Mouse (Mus musculus) stomach, postnatal 0 days (tissue): ENCODE data around the gene Olfr1113. TPM values are rescaled to one million over a fixed set of nuclear protein-coding genes. Genes with fewer than 3 reads are reported as not detected.
"Not testable (repeated sequence)": the region's sequence is repeated elsewhere in the genome, so short reads cannot be mapped to it uniquely, and the experiment has no call there.

Experiments used
- ATAC-seq: fragments of 200-750 bp; cut with Nextera tagmentation; 2 replicates; pipeline ENCODE4 v1.8.0; 2017; ENCODE audit not compliant: low FRiP score, low TSS enrichment
- DNase-seq: peaks from one replicate; pipeline ENCODE4 v3.0.0-alpha.2; 2016; ENCODE audit warnings: low spot score
- H3K27ac ChIP-seq: fragments of 300-500 bp; sonication (generic); replicated peaks from 2 replicates; pipeline ENCODE4 v1.5.1; 2014; ENCODE audit warnings: mild to moderate bottlenecking, control low read depth
- H3K27me3 ChIP-seq: fragments of 300-500 bp; sonication (generic); 2 replicates; pipeline ENCODE4 v1.6.1; 2014; ENCODE audit warnings: low read length; ENCODE audit not compliant: control insufficient read depth, insufficient read depth
- H3K36me3 ChIP-seq: fragments of 300-500 bp; sonication (generic); 2 replicates; pipeline ENCODE4 v1.6.1; 2014; ENCODE audit warnings: low read length, mixed read lengths; ENCODE audit not compliant: control insufficient read depth, insufficient read depth
- H3K4me1 ChIP-seq: fragments of 300-500 bp; sonication (generic); replicated peaks from 2 replicates; pipeline ENCODE4 v1.6.1; 2014; ENCODE audit warnings: antibody characterized with exemption; ENCODE audit not compliant: control insufficient read depth, insufficient read depth
- H3K4me2 ChIP-seq: fragments of 300-500 bp; sonication (generic); replicated peaks from 2 replicates; pipeline ENCODE4 v1.6.1; 2014; ENCODE audit warnings: low read depth, mild to moderate bottlenecking, control low read depth, moderate library complexity
- H3K4me3 ChIP-seq: fragments of 300-500 bp; sonication (generic); 2 replicates; pipeline ENCODE4 v1.5.1; 2014; ENCODE audit warnings: low read depth, low read length, control low read depth
- H3K9ac ChIP-seq: fragments of 300-500 bp; sonication (generic); 2 replicates; pipeline ENCODE4 v1.6.1; 2014; ENCODE audit warnings: mild to moderate bottlenecking, low read length, control low read depth, mixed read lengths
- H3K9me3 ChIP-seq: fragments of 300-500 bp; sonication (generic); 2 replicates; pipeline ENCODE4 v1.6.1; 2016; ENCODE audit warnings: low read length; ENCODE audit not compliant: control insufficient read depth
- CTCF ChIP-seq: IDR thresholded peaks from 2 replicates; pipeline ENCODE4 v1.5.1; 2016; ENCODE audit warnings: antibody characterized with exemption, low read depth, mild to moderate bottlenecking, moderate library complexity
- EP300 ChIP-seq: optimal IDR thresholded peaks from 2 replicates; pipeline ENCODE3; 2016; ENCODE audit warnings: antibody characterized with exemption
- WGBS: fragments of 180-500 bp; shearing (Covaris S2); extraction: QIAGEN DNeasy Blood & Tissue Kit; methylation state at CpG from one replicate; pipeline ENCODE4 v1.1.7; 2014; 5-methylcytosine and 5-hydroxymethylcytosine counted together
- microRNA-seq: library from miRNA; unstranded; fragments of <30 nt; microRNA quantifications from one replicate; pipeline ENCODE4, GENCODE M21; 2016
- polyA plus RNA-seq: library from polyadenylated mRNA; unstranded; fragments of >200 nt; fragmentation: Nextera tagmentation; extraction: Ambion mirVana; gene quantifications from 2 replicates; pipeline ENCODE4 v1.2.1, GENCODE M21; 2015

Olfr1113 gene
- polyA plus RNA-seq: not detected in 2 replicates

GRCm38 (mm10) chr2:87208670-87209069, at the start of gene Olfr1113:
TSS of gene Olfr1113 (plus strand) at chr2:87208970.
- no peak within 1 kb of the TSS for H3K4me3 ChIP-seq
- H3K9ac ChIP-seq: no peak within 1 kb of the TSS
- H3K27me3 ChIP-seq: no peaks in the 10 kb centered on the region
- TF ChIP-seq EP300 (no peak), CTCF (no peak)
- H3K4me2 ChIP-seq: no peak within 1 kb of the TSS
- WGBS: 78% methylated on average over 2 of the region's 2 CpGs
- H3K9me3 ChIP-seq: no peaks in the 10 kb centered on the region
- DNase-seq (no peak), ATAC-seq (no peak)
- H3K4me1 ChIP-seq: no peaks in the 10 kb centered on the region
- no peaks in the 10 kb centered on the region for H3K36me3 ChIP-seq
- H3K27ac ChIP-seq: no peak within 1 kb of the TSS

DNA sequence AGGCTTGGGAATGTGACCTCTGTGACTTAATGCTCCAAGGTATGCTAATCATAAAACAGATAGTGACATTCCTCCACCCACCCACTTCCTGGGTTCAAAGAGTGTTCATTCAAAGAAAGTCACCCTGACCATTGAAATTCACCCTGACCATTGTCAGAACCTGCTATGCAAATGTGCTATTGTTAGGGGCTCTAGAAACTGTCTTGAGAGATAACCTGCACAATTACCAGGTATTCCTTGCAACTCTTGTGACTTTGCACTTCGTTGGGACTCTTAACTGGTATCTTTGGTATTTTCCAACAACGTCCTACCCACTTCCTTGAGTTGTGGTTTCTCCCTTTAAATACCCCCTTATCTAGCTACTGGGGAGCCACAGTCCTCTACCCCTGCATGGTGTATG, 41.0 kb upstream of the Olfr1113 start:
- not testable (repeated sequence) for H3K4me1 ChIP-seq, H3K4me2 ChIP-seq, H3K27me3 ChIP-seq, DNase-seq, H3K4me3 ChIP-seq, H3K36me3 ChIP-seq, H3K9ac ChIP-seq, ATAC-seq, H3K27ac ChIP-seq, H3K9me3 ChIP-seq
- WGBS: 68% methylated on average over 2 of the region's 2 CpGs

- H3K36me3 ChIP-seq: no peaks in the 10 kb centered on the region
- no peaks in the 10 kb centered on the region for H3K27me3 ChIP-seq
- H3K27ac ChIP-seq: no peak within 1 kb of the TSS
- no peak within 1 kb of the TSS for H3K4me3 ChIP-seq
- no peaks in the 10 kb centered on the region for H3K4me1 ChIP-seq
- no peak within 1 kb of the TSS for H3K4me2 ChIP-seq
- no peak within 1 kb of the TSS for H3K9ac ChIP-seq
- no peaks in the 10 kb centered on the region for H3K9me3 ChIP-seq
- 70% methylated on average over 1 of the region's 1 CpGs for WGBS
- DNase-seq (no peak), ATAC-seq (no peak)
- TF ChIP-seq EP300: no peak
- no peak for TF ChIP-seq CTCF
These were observed 21.3 kb upstream of the Olfr1113 start, which contains the start of gene Olfr1112 for GRCm38 (mm10) chr2:87187498-87187897. TSS of gene Olfr1112 (plus strand) at chr2:87187798.

DNA sequence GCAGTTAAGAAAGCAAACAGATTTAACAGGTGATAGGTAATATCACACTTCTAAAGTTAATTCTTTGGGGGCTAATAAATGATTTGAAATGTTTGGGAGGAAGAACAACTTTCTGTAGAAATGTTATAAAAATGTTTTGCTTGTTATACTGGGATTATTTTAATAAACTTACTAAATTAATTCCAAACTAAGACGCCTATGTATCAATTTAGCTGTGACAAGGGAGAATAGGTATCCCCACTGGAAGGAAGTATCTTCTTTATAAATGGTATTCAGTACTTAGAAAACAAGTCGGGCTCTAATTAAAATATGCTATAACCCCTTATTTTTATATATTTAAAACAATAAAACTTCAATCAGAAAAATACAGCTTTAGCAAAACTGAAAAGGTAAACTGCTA, 38.9 kb downstream of the Olfr1113 start, which contains the start of gene Olfr1115:
Olfr1115 (plus strand) TSS at position 301 of the 400 bp plus-strand sequence.
- H3K27ac ChIP-seq: no peak within 1 kb of the TSS
- H3K4me3 ChIP-seq: no peak within 1 kb of the TSS
- 83% methylated on average over 2 of the region's 2 CpGs for WGBS
- H3K4me1 ChIP-seq: no peaks in the 10 kb centered on the region
- no peaks in the 10 kb centered on the region for H3K36me3 ChIP-seq
- no peak for DNase-seq
- no peak within 1 kb of the TSS for H3K4me2 ChIP-seq
- no peaks in the 10 kb centered on the region for H3K27me3 ChIP-seq
- no peak for ATAC-seq
- no peaks in the 10 kb centered on the region for H3K9me3 ChIP-seq
- no peak for TF ChIP-seq CTCF
- H3K9ac ChIP-seq: no peak within 1 kb of the TSS

Small RNAs within 50 kb of the gene (microRNA-seq; reads per million reads assigned to microRNA genes)
- not detected for gene Gm27438

Other genes starting within 250 kb of the Olfr1113 start
- not detected in 2 replicates for gene Olfr1099, start 248.3 kb upstream of the Olfr1113 start, polyA plus RNA-seq
- not detected in 2 replicates for gene Olfr1100, start 229.0 kb upstream of the Olfr1113 start, polyA plus RNA-seq
- gene Olfr1101, start 217.7 kb upstream of the Olfr1113 start, polyA plus RNA-seq: not detected in 2 replicates
- gene Olfr1102, start 210.6 kb upstream of the Olfr1113 start, polyA plus RNA-seq: not detected in 2 replicates
- not detected in 2 replicates for gene Olfr1104, start 181.9 kb upstream of the Olfr1113 start, polyA plus RNA-seq
- not detected in 2 replicates for gene Olfr1105, start 172.4 kb upstream of the Olfr1113 start, polyA plus RNA-seq
- not detected in 2 replicates for gene Olfr1106, start 156.7 kb upstream of the Olfr1113 start, polyA plus RNA-seq
- not detected in 2 replicates for gene Olfr1107, start 133.2 kb upstream of the Olfr1113 start, polyA plus RNA-seq
- not detected in 2 replicates for gene Olfr1109, start 113.0 kb upstream of the Olfr1113 start, polyA plus RNA-seq
- gene Olfr259, start 94.4 kb upstream of the Olfr1113 start, polyA plus RNA-seq: not detected in 2 replicates
- not detected in 2 replicates for gene Olfr1110, start 68.7 kb upstream of the Olfr1113 start, polyA plus RNA-seq
- not detected in 2 replicates for gene Olfr1111, start 56.3 kb upstream of the Olfr1113 start, polyA plus RNA-seq
- gene Olfr1112, start 21.2 kb upstream of the Olfr1113 start, polyA plus RNA-seq: not detected in 2 replicates
- not detected in 2 replicates for gene Olfr1115, start 39.0 kb downstream of the Olfr1113 start, polyA plus RNA-seq
- 0.01 TPM in 1 of 2 replicates, not detected in the other for gene Olfr1116, start 58.6 kb downstream of the Olfr1113 start, polyA plus RNA-seq
- not detected in 2 replicates for gene Olfr1118, start 98.6 kb downstream of the Olfr1113 start, polyA plus RNA-seq
- gene Olfr1120, start 145.8 kb downstream of the Olfr1113 start, polyA plus RNA-seq: not detected in 2 replicates
- not detected in 2 replicates for gene Olfr1121, start 160.9 kb downstream of the Olfr1113 start, polyA plus RNA-seq
- gene Olfr1122, start 176.9 kb downstream of the Olfr1113 start, polyA plus RNA-seq: not detected in 2 replicates
- gene Olfr1123, start 207.7 kb downstream of the Olfr1113 start, polyA plus RNA-seq: not detected in 2 replicates
- gene Olfr1124, start 221.3 kb downstream of the Olfr1113 start, polyA plus RNA-seq: 0.05 TPM in 1 of 2 replicates, not detected in the other
- gene Olfr1126, start 245.0 kb downstream of the Olfr1113 start, polyA plus RNA-seq: not detected in 2 replicates